ENCODE assay signal across 8 mouse cellular contexts in genomic region chr2:131234970-131235635, GRCm38 (mm10). TPM values are rescaled to one million over a fixed set of nuclear protein-coding genes. Genes with fewer than 3 reads are reported as not detected.
DNase-seq lines count a peak whose midpoint lies in the region; ATAC-seq and TF ChIP-seq lines count a peak whose summit lies in the region.

No protein-coding gene starts in this region.

- DNase-seq in 3T3-L1 (ENCODE audit: low read depth, low spot score) (peak; percentile 46), G1E (ENCODE audit: low spot score) (peak; percentile 19)
- DNase-seq in heart, postnatal 0 days (ENCODE audit: low spot score), result no peak
- DNase-seq in limb, embryonic 11.5 days (ENCODE audit: low spot score), result no peak
- DNase-seq in adrenal gland, adult 18-20 months (ENCODE audit: low spot score in 2 of 2), result no peak
- no peak for DNase-seq in left cerebral cortex, postnatal 10 days (ENCODE audit: extremely low spot score in 1 of 2, low spot score in 2 of 2)

- no peaks in the 10 kb centered on the region for H3K9me3 ChIP-seq in G1E (replicated peaks)
- H3K9me3 ChIP-seq in heart, postnatal 0 days (replicated peaks; ENCODE audit: control insufficient read depth, low read length), result no peaks in the 10 kb centered on the region
- no peaks in the 10 kb centered on the region for H3K9me3 ChIP-seq in limb, embryonic 11.5 days (ENCODE audit: control insufficient read depth, low read length)
- H3K9me3 ChIP-seq in midbrain, embryonic 13.5 days, result no peaks in the 10 kb centered on the region

- H3K9ac ChIP-seq in heart, postnatal 0 days (replicated peaks; ENCODE audit: low read depth, low read length), result peak overlapping the region; percentile 81
- H3K9ac ChIP-seq in limb, embryonic 11.5 days (ENCODE audit: low read length), result no peak overlapping the region
- no peak overlapping the region for H3K9ac ChIP-seq in midbrain, embryonic 13.5 days (replicated peaks)

- peak overlapping the region; percentile 78; the same call in 1 of the 2 replicates for H3K4me3 ChIP-seq in G1E (ENCODE audit: low read depth, low read length)
- H3K4me3 ChIP-seq in heart, postnatal 0 days (ENCODE audit: low read depth, low read length), result peak overlapping the region; percentile 71
- peak overlapping the region; percentile 58; the same call in 1 of the 2 replicates for H3K4me3 ChIP-seq in limb, embryonic 11.5 days (ENCODE audit: low read depth, low read length)
- no peak overlapping the region for H3K4me3 ChIP-seq in midbrain, embryonic 13.5 days (replicated peaks)

- H3K4me1 ChIP-seq in G1E (ENCODE audit: insufficient read depth, low read depth, low read length), result peaks cover 53% of the 10 kb centered on the region
- H3K4me1 ChIP-seq in heart, postnatal 0 days (ENCODE audit: control insufficient read depth, insufficient read depth), result peaks cover 21% of the 10 kb centered on the region
- peaks cover 2% of the 10 kb centered on the region for H3K4me1 ChIP-seq in limb, embryonic 11.5 days (ENCODE audit: control insufficient read depth, insufficient read depth, low read length)
- H3K4me1 ChIP-seq in midbrain, embryonic 13.5 days (replicated peaks), result peaks cover 19% of the 10 kb centered on the region

- TF ChIP-seq EP300 in heart, postnatal 0 days (IDR thresholded peaks at IDR 0.05; ENCODE audit: low read depth), result no peak

- H3K4me2 ChIP-seq in heart, postnatal 0 days (ENCODE audit: low read depth, low read length), result peak overlapping the region; percentile 90
- H3K4me2 ChIP-seq in limb, embryonic 11.5 days (ENCODE audit: low read depth, severe bottlenecking), result peak overlapping the region; percentile 62; the same call in 1 of the 2 replicates
- peak overlapping the region; percentile 83 for H3K4me2 ChIP-seq in midbrain, embryonic 13.5 days (replicated peaks)

- intact Hi-C loops in left cerebral cortex, postnatal 10 days (cut with DNase I), result no loop called here

- H3K36me3 ChIP-seq in G1E (replicated peaks), result peaks cover 44% of the 10 kb centered on the region
- peaks cover 16% of the 10 kb centered on the region for H3K36me3 ChIP-seq in heart, postnatal 0 days (replicated peaks; ENCODE audit: control insufficient read depth, insufficient read depth, low read length)
- no peaks in the 10 kb centered on the region for H3K36me3 ChIP-seq in limb, embryonic 11.5 days (ENCODE audit: control insufficient read depth, insufficient read depth, low read length)
- no peaks in the 10 kb centered on the region for H3K36me3 ChIP-seq in midbrain, embryonic 13.5 days

- H3K27ac ChIP-seq in heart, postnatal 0 days (ENCODE audit: low read depth), result no peak overlapping the region
- no peak overlapping the region for H3K27ac ChIP-seq in limb, embryonic 11.5 days (replicated peaks; ENCODE audit: low read depth, low read length)
- no peak overlapping the region for H3K27ac ChIP-seq in midbrain, embryonic 13.5 days

- TF ChIP-seq CTCF in G1E (IDR thresholded peaks at IDR 0.05; ENCODE audit: low read depth, low read length), result no peak
- TF ChIP-seq CTCF in heart, postnatal 0 days (IDR thresholded peaks at IDR 0.05; ENCODE audit: low read depth), result no peak

- H3K27me3 ChIP-seq in G1E (ENCODE audit: insufficient read depth, low read length), result no peaks in the 10 kb centered on the region
- H3K27me3 ChIP-seq in heart, postnatal 0 days (ENCODE audit: control insufficient read depth, insufficient read depth, low read length), result no peaks in the 10 kb centered on the region
- no peaks in the 10 kb centered on the region for H3K27me3 ChIP-seq in limb, embryonic 11.5 days (ENCODE audit: control insufficient read depth, insufficient read depth, low read length)
- no peaks in the 10 kb centered on the region for H3K27me3 ChIP-seq in midbrain, embryonic 13.5 days

- no peak for ATAC-seq in G1E (ENCODE audit: extremely low read depth, insufficient number of reproducible peaks, low FRiP score, poor library complexity, severe bottlenecking)
- no peak for ATAC-seq in heart, postnatal 0 days (ENCODE audit: insufficient read depth, low read depth)
- ATAC-seq in limb, embryonic 11.5 days (ENCODE audit: insufficient number of reproducible peaks, low FRiP score, low TSS enrichment, low read depth), result no peak
- ATAC-seq in midbrain, embryonic 13.5 days, result no peak
- no peak for ATAC-seq in cerebellum, adult (ENCODE audit: insufficient number of reproducible peaks, low FRiP score, low TSS enrichment)

- 68% methylated on average over 7 of the region's 7 CpGs for WGBS in heart, postnatal 0 days
- 74% methylated on average over 7 of the region's 7 CpGs for WGBS in limb, embryonic 11.5 days
- 85% methylated on average over 7 of the region's 7 CpGs for WGBS in midbrain, embryonic 13.5 days

RNA-seq across cellular contexts. Expression of gene Mavs, which starts 1.2 kb away (rescaled TPM):
- total RNA-seq in G1E (2014; fragmentation: Nextera tagmentation) (18.8 and 21.2 TPM in 2 replicates), G1E (2017) (12.2 and 13.9 TPM in 2 replicates)
- 2.3 and 5.6 TPM in 2 replicates for polyA plus RNA-seq in G1E (2012)
- 32.5 and 38.0 TPM in 2 replicates for total RNA-seq in heart, postnatal 0 days (2014; rRNA removed; ENCODE audit: low replicate concordance)
- polyA plus RNA-seq in heart, postnatal 0 days (2015; fragmentation: Nextera tagmentation; extraction: Ambion mirVana), result 27.4 and 27.8 TPM in 2 replicates
- polyA plus RNA-seq in limb, embryonic 11.5 days (2014; fragmentation: Nextera tagmentation; extraction: Ambion mirVana), result 17.1 and 17.9 TPM in 2 replicates
- 6.6 and 8.6 TPM in 2 replicates for polyA plus RNA-seq in midbrain, embryonic 13.5 days (2015; fragmentation: Nextera tagmentation; extraction: Ambion mirVana)
- total RNA-seq in adrenal gland, adult 18-20 months (2021), result 10 to 100 TPM; 42.6 to 56.7 TPM
- 1 to 10 TPM; 4.4 to 4.9 TPM for total RNA-seq in left cerebral cortex, postnatal 10 days (2021)

RNA-seq across cellular contexts. Expression of gene Pank2, which starts 27.2 kb away (rescaled TPM):
- 79.5 and 101 TPM in 2 replicates for total RNA-seq in G1E (2014; fragmentation: Nextera tagmentation)
- total RNA-seq in G1E (2017), result 53.3 and 57.4 TPM in 2 replicates
- polyA plus RNA-seq in G1E (2012), result 14.9 and 22.6 TPM in 2 replicates
- total RNA-seq in heart, postnatal 0 days (2014; rRNA removed; ENCODE audit: low replicate concordance), result 9.6 and 44.3 TPM in 2 replicates
- 18.1 and 19.2 TPM in 2 replicates for polyA plus RNA-seq in heart, postnatal 0 days (2015; fragmentation: Nextera tagmentation; extraction: Ambion mirVana)
- polyA plus RNA-seq in limb, embryonic 11.5 days (2014; fragmentation: Nextera tagmentation; extraction: Ambion mirVana), result 57.0 and 62.0 TPM in 2 replicates
- 29.2 and 33.9 TPM in 2 replicates for polyA plus RNA-seq in midbrain, embryonic 13.5 days (2015; fragmentation: Nextera tagmentation; extraction: Ambion mirVana)
- total RNA-seq in adrenal gland, adult 18-20 months (2021), result 10 to 100 TPM; 44.6 to 57.6 TPM
- 10 to 100 TPM; 51.9 to 57.1 TPM for total RNA-seq in left cerebral cortex, postnatal 10 days (2021)

RNA-seq across cellular contexts. Expression of gene Ap5s1, which starts 28.2 kb away (rescaled TPM):
- total RNA-seq in G1E (2014; fragmentation: Nextera tagmentation) (5.1 and 31.3 TPM in 2 replicates), G1E (2017) (5.1 and 5.2 TPM in 2 replicates)
- polyA plus RNA-seq in G1E (2012), result 3.3 and 8.4 TPM in 2 replicates
- 95.1 and 107 TPM in 2 replicates for total RNA-seq in heart, postnatal 0 days (2014; rRNA removed; ENCODE audit: low replicate concordance)
- polyA plus RNA-seq in heart, postnatal 0 days (2015; fragmentation: Nextera tagmentation; extraction: Ambion mirVana), result 63.6 and 65.5 TPM in 2 replicates
- polyA plus RNA-seq in limb, embryonic 11.5 days (2014; fragmentation: Nextera tagmentation; extraction: Ambion mirVana), result 25.3 and 27.3 TPM in 2 replicates
- 32.7 and 33.4 TPM in 2 replicates for polyA plus RNA-seq in midbrain, embryonic 13.5 days (2015; fragmentation: Nextera tagmentation; extraction: Ambion mirVana)
- total RNA-seq in adrenal gland, adult 18-20 months (2021), result 10 to 100 TPM; 14.9 to 16.3 TPM
- 10 to 100 TPM; 21.2 to 23.6 TPM for total RNA-seq in left cerebral cortex, postnatal 10 days (2021)

RNA-seq across cellular contexts. Expression of gene Spef1, which starts 48.0 kb away (rescaled TPM):
- total RNA-seq in G1E (2014; fragmentation: Nextera tagmentation) (5.6 TPM in 1 of 2 replicates, not detected in the other), G1E (2017) (1.4 and 1.9 TPM in 2 replicates)
- 0.75 and 0.78 TPM in 2 replicates for polyA plus RNA-seq in G1E (2012)
- 5.2 and 5.9 TPM in 2 replicates for total RNA-seq in heart, postnatal 0 days (2014; rRNA removed; ENCODE audit: low replicate concordance)
- 0.97 and 1.2 TPM in 2 replicates for polyA plus RNA-seq in heart, postnatal 0 days (2015; fragmentation: Nextera tagmentation; extraction: Ambion mirVana)
- polyA plus RNA-seq in limb, embryonic 11.5 days (2014; fragmentation: Nextera tagmentation; extraction: Ambion mirVana), result 3.7 and 5.2 TPM in 2 replicates
- 10.8 and 11.5 TPM in 2 replicates for polyA plus RNA-seq in midbrain, embryonic 13.5 days (2015; fragmentation: Nextera tagmentation; extraction: Ambion mirVana)
- 1 to 10 TPM; 4.5 to 5.6 TPM for total RNA-seq in adrenal gland, adult 18-20 months (2021)
- total RNA-seq in left cerebral cortex, postnatal 10 days (2021), result 10 to 100 TPM; 17.4 to 18.6 TPM

RNA-seq across cellular contexts. Expression of gene Cdc25b, which starts 48.4 kb away (rescaled TPM):
- total RNA-seq in G1E (2014; fragmentation: Nextera tagmentation), result 14.0 and 85.9 TPM in 2 replicates
- 12.6 and 14.2 TPM in 2 replicates for total RNA-seq in G1E (2017)
- 6.0 and 7.0 TPM in 2 replicates for polyA plus RNA-seq in G1E (2012)
- 15.3 and 31.9 TPM in 2 replicates for total RNA-seq in heart, postnatal 0 days (2014; rRNA removed; ENCODE audit: low replicate concordance)
- polyA plus RNA-seq in heart, postnatal 0 days (2015; fragmentation: Nextera tagmentation; extraction: Ambion mirVana), result 12.1 and 15.0 TPM in 2 replicates
- 48.7 and 49.6 TPM in 2 replicates for polyA plus RNA-seq in limb, embryonic 11.5 days (2014; fragmentation: Nextera tagmentation; extraction: Ambion mirVana)
- 50.6 and 59.3 TPM in 2 replicates for polyA plus RNA-seq in midbrain, embryonic 13.5 days (2015; fragmentation: Nextera tagmentation; extraction: Ambion mirVana)
- 1 to 10 TPM; 4.2 to 5.2 TPM for total RNA-seq in adrenal gland, adult 18-20 months (2021)
- total RNA-seq in left cerebral cortex, postnatal 10 days (2021), result 10 to 100 TPM; 17.0 to 17.2 TPM

Comparison
In these comparisons a context has a peak if more than half of its experiments do, and no peak if none do; other contexts are left out.
1. DNase-seq: peak in 3T3-L1 (single experiment) and G1E (single experiment); none in heart, postnatal 0 days (single experiment), limb, embryonic 11.5 days (single experiment), adrenal gland, adult 18-20 months (0 of 2) and left cerebral cortex, postnatal 10 days (0 of 2).
2. Peak in every context shown above with its lines, with median percentiles within 50 percentile points of each other: H3K4me2 ChIP-seq.